Mouse (Mus musculus) frontal cortex, adult 2 months (tissue): Measurements from ENCODE around the gene Prph. TPM values are rescaled to one million over a fixed set of nuclear protein-coding genes. Genes with fewer than 3 reads are reported as not detected.

Source experiments
- DNase-seq, 2 experiments: peaks; one replicate each; pipeline ENCODE4 v3.0.0; 2022; ENCODE audit warnings: low spot score in 1 of 2; ENCODE audit errors: extremely low spot score in 1 of 2
- polyA plus RNA-seq: library from polyadenylated mRNA; depleted of rRNA; stranded (reverse); fragments of >200 nt; gene quantifications from 2 replicates; pipeline ENCODE4 v1.2.3, GENCODE M21; 2012; rRNA removed

Gene Prph
- 0.69 and 0.90 TPM in 2 replicates for polyA plus RNA-seq

GRCm38 (mm10) chr15:99055040-99055439 lies at the start of gene Prph:
Prph (plus strand) TSS chr15:99055174.
- DNase-seq: no peak

GRCm38 (mm10) chr15:99008801-99009241 lies 46.2 kb upstream of the Prph start:
- DNase-seq: no peak

GRCm38 (mm10) chr15:99010896-99011295 lies 44.1 kb upstream of the Prph start:
- DNase-seq: no peak

- no peak for DNase-seq
Observed at GRCm38 (mm10) chr15:99011946-99012345, 43.0 kb upstream of the Prph start.

GRCm38 (mm10) chr15:99014496-99015030 lies 40.4 kb upstream of the Prph start:
- no peak for DNase-seq

GRCm38 (mm10) chr15:99017355-99017761 lies 37.6 kb upstream of the Prph start:
- no peak for DNase-seq

- DNase-seq: no peak
Observed at GRCm38 (mm10) chr15:99017986-99018385, 37.0 kb upstream of the Prph start.

GRCm38 (mm10) chr15:99018630-99019029 lies 36.3 kb upstream of the Prph start:
- DNase-seq: no peak

GRCm38 (mm10) chr15:99019436-99019835 lies 35.5 kb upstream of the Prph start:
- no peak for DNase-seq

GRCm38 (mm10) chr15:99020171-99020570 lies 34.8 kb upstream of the Prph start:
- DNase-seq: no peak

- DNase-seq: no peak
Observed at GRCm38 (mm10) chr15:99021255-99021654, 33.7 kb upstream of the Prph start.

GRCm38 (mm10) chr15:99024668-99025314 lies 30.2 kb upstream of the Prph start:
- DNase-seq: peak in 1 of 2 experiments; percentile 90

- DNase-seq: no peak
Observed at GRCm38 (mm10) chr15:99025414-99025813, 29.6 kb upstream of the Prph start.

GRCm38 (mm10) chr15:99026259-99026658 lies 28.7 kb upstream of the Prph start:
- no peak for DNase-seq

GRCm38 (mm10) chr15:99027116-99027515 lies 27.9 kb upstream of the Prph start:
- DNase-seq: no peak

GRCm38 (mm10) chr15:99028874-99029458 lies 26.0 kb upstream of the Prph start:
- DNase-seq: no peak

GRCm38 (mm10) chr15:99029619-99030584 lies 25.1 kb upstream of the Prph start, which contains the start of gene Tuba1c:
Tuba1c (plus strand) TSS chr15:99029891.
- DNase-seq: no peak

- no peak for DNase-seq
Observed at GRCm38 (mm10) chr15:99030585-99031387, 24.2 kb upstream of the Prph start.

- no peak for DNase-seq
Observed at GRCm38 (mm10) chr15:99031388-99031675, 23.6 kb upstream of the Prph start.

- DNase-seq: no peak
Observed at GRCm38 (mm10) chr15:99032041-99032725, 22.8 kb upstream of the Prph start.
